Mouse (Mus musculus): ENCODE data around the gene Fbln2. TPM values are rescaled to one million over a fixed set of nuclear protein-coding genes. Genes with fewer than 3 reads are reported as not detected.

Fbln2 gene
- 4.5 TPM for polyA plus RNA-seq (2015; fragmentation: Illumina TruSeq; extraction: RNeasy Lipid Tissue Mini Kit (QIAGEN cat#74804); ENCODE audit: low read depth, low replicate concordance)

GRCm38 (mm10) chr6:91212155-91212554 lies at the start of gene Fbln2:
Gene Fbln2, plus strand, starts transcription at chr6:91212455.

Other genes starting within 250 kb of the Fbln2 start
- gene Iqsec1, start 223.8 kb upstream of the Fbln2 start, polyA plus RNA-seq (2015; fragmentation: Illumina TruSeq; extraction: RNeasy Lipid Tissue Mini Kit (QIAGEN cat#74804); ENCODE audit: low read depth, low replicate concordance) = 170 TPM
- 17.2 TPM for gene Nup210, start 95.6 kb upstream of the Fbln2 start, polyA plus RNA-seq (2015; fragmentation: Illumina TruSeq; extraction: RNeasy Lipid Tissue Mini Kit (QIAGEN cat#74804); ENCODE audit: low read depth, low replicate concordance)
- 205 TPM for gene Hdac11, start 55.8 kb upstream of the Fbln2 start, polyA plus RNA-seq (2015; fragmentation: Illumina TruSeq; extraction: RNeasy Lipid Tissue Mini Kit (QIAGEN cat#74804); ENCODE audit: low read depth, low replicate concordance)
- 8.5 TPM for gene Wnt7a, start 198.9 kb downstream of the Fbln2 start, polyA plus RNA-seq (2015; fragmentation: Illumina TruSeq; extraction: RNeasy Lipid Tissue Mini Kit (QIAGEN cat#74804); ENCODE audit: low read depth, low replicate concordance)